Comparison of ENCODE assay signal across 12 mouse cellular contexts in genomic region chr16:76226446-76226845, GRCm38 (mm10).
DNase-seq lines count a peak whose midpoint lies in the region; ATAC-seq and TF ChIP-seq lines count a peak whose summit lies in the region.
"Had no signal": no experiment of that assay in that cellular context is flagged by ENCODE, and none has a peak within 500 bp of the region (broad histone marks: within the 10 kb centered on the region; RNA-seq: fewer than 3 reads in every experiment).

No protein-coding gene starts in this region.

- peak; percentile 52 for DNase-seq in embryo, embryonic 10 days (ENCODE audit: low spot score)
- no peak for DNase-seq in embryo, embryonic 11 days
- peak; percentile 60 for DNase-seq in lung, embryonic 14.5 days
- no peak for DNase-seq in lung, postnatal 25 days (ENCODE audit: low spot score)
- no peak for DNase-seq in left cerebral cortex, postnatal 36 days (ENCODE audit: low spot score in 2 of 2)
- DNase-seq in hindbrain, embryonic 10.5 days (ENCODE audit: low spot score), result no peak
- DNase-seq: adrenal gland, adult 8-10 months; cerebellum, adult 11-12 months; lung, postnatal 10 days had no signal

- WGBS in lung, embryonic 14.5 days, result 64% methylated on average over 7 of the region's 7 CpGs
- WGBS in heart, embryonic 15.5 days, result 52% methylated on average over 7 of the region's 7 CpGs
- WGBS in hindbrain, embryonic 10.5 days, result 81% methylated on average over 7 of the region's 7 CpGs

- H3K27ac ChIP-seq in lung, embryonic 14.5 days (ENCODE audit: low read depth), result no peak overlapping the region
- no peak overlapping the region for H3K27ac ChIP-seq in heart, embryonic 15.5 days
- no peak overlapping the region for H3K27ac ChIP-seq in hindbrain, embryonic 10.5 days
- H3K27ac ChIP-seq: limb, embryonic 13.5 days had no signal

- intact Hi-C loops in left cerebral cortex, postnatal 36 days (cut with DNase I), result no loop called here

- no peak; the same call in 1 of the 2 replicates for ATAC-seq in lung, embryonic 14.5 days (ENCODE audit: insufficient read depth)
- ATAC-seq in heart, embryonic 15.5 days (replicated peaks; ENCODE audit: insufficient number of reproducible peaks, insufficient read depth, low FRiP score, low read depth), result 0 out of 2 replicates have a peak, but pooled peaks have one; percentile 50

- H3K9ac ChIP-seq in lung, embryonic 14.5 days, result no peak overlapping the region
- H3K9ac ChIP-seq in heart, embryonic 15.5 days, result no peak overlapping the region
- H3K9ac ChIP-seq: limb, embryonic 13.5 days had no signal

- no peak overlapping the region for H3K4me3 ChIP-seq in lung, embryonic 14.5 days (ENCODE audit: low read depth, low read length)
- no peak overlapping the region for H3K4me3 ChIP-seq in heart, embryonic 15.5 days
- peak overlapping the region; percentile 73 for H3K4me3 ChIP-seq in megakaryocyte, embryonic 14.5 days (replicated peaks)
- H3K4me3 ChIP-seq in hindbrain, embryonic 10.5 days, result no peak overlapping the region
- H3K4me3 ChIP-seq: limb, embryonic 13.5 days had no signal

- H3K4me1 ChIP-seq in lung, embryonic 14.5 days (ENCODE audit: insufficient read depth), result peaks cover 8% of the 10 kb centered on the region; the same call in 1 of the 2 replicates
- H3K4me1 ChIP-seq in heart, embryonic 15.5 days (replicated peaks), result 0 out of 2 replicates have a peak, but pooled peaks cover 4% of the 10 kb centered on the region
- peaks cover 9% of the 10 kb centered on the region for H3K4me1 ChIP-seq in megakaryocyte, embryonic 14.5 days
- peaks cover 13% of the 10 kb centered on the region for H3K4me1 ChIP-seq in hindbrain, embryonic 10.5 days (replicated peaks)

- H3K4me2 ChIP-seq in lung, embryonic 14.5 days, result no peak overlapping the region
- H3K4me2 ChIP-seq in heart, embryonic 15.5 days, result no peak overlapping the region
- H3K4me2 ChIP-seq: limb, embryonic 13.5 days had no signal

- H3K27me3 ChIP-seq in lung, embryonic 14.5 days (ENCODE audit: insufficient read depth, low read length), result no peaks in the 10 kb centered on the region
- H3K27me3 ChIP-seq in heart, embryonic 15.5 days, result no peaks in the 10 kb centered on the region
- H3K27me3 ChIP-seq in megakaryocyte, embryonic 14.5 days (replicated peaks), result no peaks in the 10 kb centered on the region
- H3K27me3 ChIP-seq in hindbrain, embryonic 10.5 days (ENCODE audit: insufficient read depth, poor library complexity, severe bottlenecking), result no peaks in the 10 kb centered on the region
- H3K27me3 ChIP-seq: limb, embryonic 13.5 days had no signal

- no peak for TF ChIP-seq CTCF in lung, embryonic 14.5 days (IDR thresholded peaks at IDR 0.05; ENCODE audit: low read depth)

- no peaks in the 10 kb centered on the region for H3K36me3 ChIP-seq in lung, embryonic 14.5 days (ENCODE audit: insufficient read depth)
- no peaks in the 10 kb centered on the region for H3K36me3 ChIP-seq in heart, embryonic 15.5 days
- H3K36me3 ChIP-seq in megakaryocyte, embryonic 14.5 days (replicated peaks; ENCODE audit: low read length), result no peaks in the 10 kb centered on the region
- H3K36me3 ChIP-seq in hindbrain, embryonic 10.5 days, result no peaks in the 10 kb centered on the region
- H3K36me3 ChIP-seq: limb, embryonic 13.5 days had no signal

- no peaks in the 10 kb centered on the region for H3K9me3 ChIP-seq in lung, embryonic 14.5 days (ENCODE audit: low read depth, low read length)
- H3K9me3 ChIP-seq in heart, embryonic 15.5 days (replicated peaks), result no peaks in the 10 kb centered on the region
- H3K9me3 ChIP-seq in megakaryocyte, embryonic 14.5 days, result no peaks in the 10 kb centered on the region
- no peaks in the 10 kb centered on the region for H3K9me3 ChIP-seq in hindbrain, embryonic 10.5 days
- H3K9me3 ChIP-seq: limb, embryonic 13.5 days had no signal

Comparison
In these comparisons a context has a peak if more than half of its experiments do, and no peak if none do; other contexts are left out.
1. DNase-seq: peak in embryo, embryonic 10 days (single experiment) and lung, embryonic 14.5 days (single experiment); none in embryo, embryonic 11 days (single experiment), lung, postnatal 25 days (single experiment), left cerebral cortex, postnatal 36 days (0 of 2) and hindbrain, embryonic 10.5 days (single experiment).